Mouse (Mus musculus): Measurements from ENCODE around the gene Saxo1.

Saxo1 gene

DNA sequence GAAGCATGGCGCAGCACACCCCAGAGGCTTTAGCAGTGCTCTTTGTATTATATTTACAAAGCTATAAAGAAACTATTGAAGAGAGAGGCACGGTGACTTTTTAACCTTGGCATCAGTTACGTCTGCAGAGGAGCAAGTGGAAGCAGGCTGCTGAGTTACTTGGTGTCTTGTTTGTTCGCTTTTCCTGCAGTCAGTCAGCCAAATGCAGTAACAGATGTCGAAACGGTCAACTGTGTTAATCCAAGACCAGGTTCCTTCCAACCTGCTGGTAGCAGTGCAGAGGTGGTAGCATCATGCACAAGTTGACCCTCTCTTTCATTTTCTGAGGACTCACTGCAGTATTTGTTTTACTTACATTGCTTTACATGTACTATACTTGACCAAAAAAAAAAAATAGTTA is 135.5 kb downstream of the Saxo1 start:
- DNase-seq (ENCODE audit: low read depth, low spot score), result no peak

- DNase-seq (ENCODE audit: low read depth, low spot score), result no peak
Measured at GRCm38 (mm10) chr4:86416401-86417025, 141.6 kb downstream of the Saxo1 start.

GRCm38 (mm10) chr4:86413388-86413787 is 144.7 kb downstream of the Saxo1 start:
- DNase-seq (ENCODE audit: low read depth, low spot score), result no peak

GRCm38 (mm10) chr4:86410946-86411345 is 147.2 kb downstream of the Saxo1 start:
- DNase-seq (ENCODE audit: low read depth, low spot score), result no peak

- no peak for DNase-seq (ENCODE audit: low read depth, low spot score)
Measured at GRCm38 (mm10) chr4:86408421-86408820, 149.7 kb downstream of the Saxo1 start.

DNA sequence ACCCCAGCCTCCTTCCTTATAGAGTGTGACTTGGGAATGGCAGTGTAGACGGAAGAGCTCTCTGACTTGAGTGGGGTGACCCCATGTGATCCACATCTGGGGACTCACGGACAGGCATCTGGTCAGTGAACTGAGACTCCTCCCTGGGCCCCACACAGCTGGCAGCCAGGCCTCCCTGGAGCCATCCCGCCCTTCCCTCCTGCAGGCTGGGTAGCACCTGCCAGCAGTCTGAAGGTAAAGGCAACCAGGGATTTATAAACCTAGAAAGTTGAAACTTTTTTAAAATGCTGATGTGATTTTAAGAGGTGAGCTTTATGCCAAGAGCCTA is 151.0 kb downstream of the Saxo1 start:
- no peak for DNase-seq (ENCODE audit: low read depth, low spot score)

DNA sequence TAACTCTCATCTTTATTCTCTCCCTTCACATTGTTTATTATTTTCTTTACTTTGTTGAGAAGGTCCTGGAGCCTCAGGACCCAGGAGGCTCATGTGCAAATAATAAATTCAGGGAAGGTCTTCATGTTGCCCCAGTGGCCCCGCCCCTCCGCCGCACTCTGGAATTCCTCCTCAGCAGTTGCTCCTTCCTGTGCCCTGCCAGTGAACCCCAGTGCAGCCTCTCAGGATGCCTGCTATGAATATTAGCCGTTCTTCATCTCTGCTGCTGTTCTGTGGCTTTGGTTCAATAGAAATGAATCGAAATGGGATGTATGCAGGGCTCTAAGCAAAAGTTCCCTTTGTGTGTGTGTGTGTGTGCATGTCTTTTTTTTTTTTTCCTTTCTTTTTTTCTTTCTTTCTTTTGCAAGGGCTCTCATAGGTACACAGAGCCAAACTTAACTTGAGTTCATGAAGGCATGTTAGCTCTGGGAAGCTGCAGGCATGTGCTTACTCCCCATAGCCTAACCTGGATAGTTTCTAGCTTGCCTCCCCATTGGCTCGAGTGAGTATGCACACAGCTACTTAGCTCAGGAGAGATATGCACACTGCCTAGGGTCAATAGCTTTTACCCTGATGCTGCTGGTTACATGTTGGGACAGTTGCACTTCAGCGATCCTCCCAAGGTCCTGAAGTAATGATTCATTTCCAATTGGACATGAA is 151.5 kb downstream of the Saxo1 start:
- no peak for DNase-seq (ENCODE audit: low read depth, low spot score)

GRCm38 (mm10) chr4:86401116-86401515 is 157.0 kb downstream of the Saxo1 start:
- no peak for DNase-seq (ENCODE audit: low read depth, low spot score)

DNA sequence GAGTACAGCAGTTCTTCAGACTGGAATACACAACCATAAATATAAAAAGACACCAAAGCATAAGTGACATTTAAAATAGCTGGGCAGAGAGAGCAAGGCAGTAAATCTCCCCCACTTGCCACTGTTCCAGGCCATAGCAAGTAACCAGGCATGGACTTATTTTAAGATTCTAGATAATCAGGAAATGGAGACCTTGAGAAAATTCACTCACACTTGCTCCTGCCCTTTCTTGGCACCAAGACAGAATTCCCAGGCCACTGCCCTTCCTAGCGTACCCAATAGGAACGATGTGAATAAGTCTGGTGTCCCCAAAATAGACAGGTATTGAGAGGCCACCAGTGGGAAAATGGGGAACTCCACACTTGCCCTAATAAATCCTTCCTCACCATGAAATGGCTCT is 160.7 kb downstream of the Saxo1 start:
- no peak for DNase-seq (ENCODE audit: low read depth, low spot score)

- no peak for DNase-seq (ENCODE audit: low read depth, low spot score)
Measured at GRCm38 (mm10) chr4:86396672-86397288, 161.3 kb downstream of the Saxo1 start.

DNA sequence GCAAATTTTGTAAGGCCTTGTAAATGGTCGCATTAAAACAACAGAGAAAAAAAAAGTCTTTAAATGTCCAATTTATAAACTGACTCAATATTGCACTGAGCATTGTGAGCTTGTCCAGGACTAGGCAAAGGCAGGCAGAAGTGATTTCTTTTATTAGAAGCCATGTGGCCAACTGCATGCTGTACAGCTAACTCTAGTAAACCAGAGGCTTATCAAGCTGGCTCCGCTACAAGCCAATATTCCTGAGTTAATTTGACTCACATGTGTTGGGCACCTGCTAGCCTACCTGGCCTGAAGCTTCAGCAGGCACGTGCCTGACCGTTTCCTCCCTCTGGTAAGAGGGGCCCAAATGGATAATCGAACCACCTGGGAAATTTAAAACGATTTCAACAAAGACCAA is 162.5 kb downstream of the Saxo1 start:
- no peak for DNase-seq (ENCODE audit: low read depth, low spot score)
